Mouse (Mus musculus) kidney, embryonic 14.5 days (tissue): ENCODE data around the gene Mrvi1. TPM values are rescaled to one million over a fixed set of nuclear protein-coding genes. Genes with fewer than 3 reads are reported as not detected.

ENCODE experiments used
- ATAC-seq: fragments of 200-750 bp; cut with Nextera tagmentation; 2 replicates; pipeline ENCODE4 v1.8.0; 2017; ENCODE audit warnings: moderate number of reproducible peaks, mild to moderate bottlenecking, moderate TSS enrichment, moderate library complexity; ENCODE audit not compliant: low FRiP score, low TSS enrichment
- H3K27ac ChIP-seq: fragments of 300-500 bp; sonication (generic); 2 replicates; pipeline ENCODE4 v1.5.1; 2014; ENCODE audit warnings: low read depth, mild to moderate bottlenecking, low read length, moderate library complexity, mixed read lengths
- H3K27me3 ChIP-seq: fragments of 300-500 bp; sonication (generic); 2 replicates; pipeline ENCODE4 v1.6.1; 2014; ENCODE audit warnings: mild to moderate bottlenecking, low read length; ENCODE audit not compliant: control insufficient read depth, insufficient read depth
- H3K36me3 ChIP-seq: fragments of 300-500 bp; sonication (generic); 2 replicates; pipeline ENCODE4 v1.6.1; 2014; ENCODE audit warnings: low read length, mixed read lengths; ENCODE audit not compliant: control insufficient read depth, insufficient read depth
- H3K4me1 ChIP-seq: fragments of 300-500 bp; sonication (generic); 2 replicates; pipeline ENCODE4 v1.6.1; 2014; ENCODE audit warnings: low read length, mixed read lengths; ENCODE audit not compliant: control insufficient read depth, insufficient read depth
- H3K4me2 ChIP-seq: fragments of 300-500 bp; sonication (generic); replicated peaks from 2 replicates; pipeline ENCODE4 v1.6.1; 2014; ENCODE audit warnings: low read depth, mild to moderate bottlenecking, low read length
- H3K4me3 ChIP-seq: fragments of 300-500 bp; sonication (generic); 2 replicates; pipeline ENCODE4 v1.5.1; 2014; ENCODE audit warnings: mild to moderate bottlenecking, low read length
- H3K9ac ChIP-seq: fragments of 300-500 bp; sonication (generic); 2 replicates; pipeline ENCODE4 v1.6.1; 2014; ENCODE audit warnings: low read depth, mild to moderate bottlenecking, low read length, moderate library complexity
- H3K9me3 ChIP-seq: fragments of 300-500 bp; sonication (generic); 2 replicates; pipeline ENCODE4 v1.6.1; 2016; ENCODE audit warnings: low read length; ENCODE audit not compliant: control insufficient read depth
- WGBS: fragments of 180-500 bp; shearing (Covaris S2); extraction: QIAGEN DNeasy Blood & Tissue Kit; methylation state at CpG from one replicate; pipeline ENCODE4 v1.1.7; 2014; 5-methylcytosine and 5-hydroxymethylcytosine counted together
- polyA plus RNA-seq: library from polyadenylated mRNA; unstranded; fragments of >200 nt; fragmentation: Nextera tagmentation; extraction: Ambion mirVana; gene quantifications from 2 replicates; pipeline ENCODE4 v1.2.1, GENCODE M21; 2014

Mrvi1 gene
- polyA plus RNA-seq = 8.0 and 15.1 TPM in 2 replicates

DNA sequence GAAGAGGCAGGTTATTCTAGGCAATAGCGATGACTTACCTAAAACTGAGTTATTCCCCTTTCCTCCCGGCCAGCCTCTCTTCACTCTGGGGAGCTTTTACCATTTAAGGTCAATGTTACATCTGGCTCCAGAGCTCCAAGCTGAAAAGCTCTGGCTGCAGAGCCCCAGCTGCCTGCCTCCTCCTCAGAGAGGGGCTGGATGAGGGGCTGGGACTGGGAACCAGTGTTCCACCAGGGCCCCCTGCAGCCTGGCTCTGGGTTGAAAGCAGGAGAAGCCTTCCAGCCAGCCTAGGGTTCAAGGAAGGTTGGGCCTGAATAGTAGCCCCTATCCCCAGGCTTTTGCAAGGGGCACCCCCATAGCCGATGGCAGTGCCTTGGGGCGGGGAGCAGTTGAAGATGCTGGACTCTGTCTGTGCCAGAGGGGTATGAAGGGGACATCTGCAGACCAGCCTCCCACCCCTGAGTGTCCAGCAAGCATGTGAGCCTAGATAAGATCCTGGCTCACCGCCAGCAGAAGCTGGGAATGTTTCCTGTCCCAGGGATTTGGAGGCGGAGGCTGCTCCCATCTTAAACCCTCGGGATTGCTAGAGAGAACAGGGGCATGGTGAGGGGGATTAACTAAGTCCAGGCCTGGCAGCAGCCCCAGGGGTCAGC lies at the start of gene Mrvi1:
TSS of gene Mrvi1 (minus strand) at position 409 of the 653 bp plus-strand sequence.
- H3K9ac ChIP-seq = peak within 1 kb of the TSS; percentile 47; the same call in 1 of the 2 replicates
- no peaks in the 10 kb centered on the region for H3K9me3 ChIP-seq
- peak within 1 kb of the TSS; percentile 90 for H3K27ac ChIP-seq
- peak; percentile 43; the same call in 1 of the 2 replicates for ATAC-seq
- peaks cover 9% of the 10 kb centered on the region; the same call in 1 of the 2 replicates for H3K4me1 ChIP-seq
- H3K4me3 ChIP-seq = peak within 1 kb of the TSS; percentile 35
- H3K27me3 ChIP-seq = no peaks in the 10 kb centered on the region
- H3K36me3 ChIP-seq = no peaks in the 10 kb centered on the region
- WGBS = 39% methylated on average over 7 of the region's 7 CpGs
- H3K4me2 ChIP-seq = peak within 1 kb of the TSS; percentile 42

- no peaks in the 10 kb centered on the region for H3K9me3 ChIP-seq
- H3K4me1 ChIP-seq = peaks cover 6% of the 10 kb centered on the region; the same call in 1 of the 2 replicates
- no peaks in the 10 kb centered on the region for H3K27me3 ChIP-seq
- peak overlapping the region; percentile 95 for H3K27ac ChIP-seq
- H3K4me2 ChIP-seq = peak overlapping the region; percentile 77
- under 1% methylated on average over 29 of the region's 29 CpGs for WGBS
- peak; percentile 60; the same call in 1 of the 2 replicates for ATAC-seq
- peak overlapping the region; percentile 86 for H3K9ac ChIP-seq
- peak overlapping the region; percentile 89 for H3K4me3 ChIP-seq
- H3K36me3 ChIP-seq = peaks cover 30% of the 10 kb centered on the region
Observed at GRCm38 (mm10) chr7:111029046-111029553, 46.8 kb upstream of the Mrvi1 start.

GRCm38 (mm10) chr7:111028281-111029045 lies 46.2 kb upstream of the Mrvi1 start, which contains the start of gene Ctr9:
Ctr9 (plus strand) TSS chr7:111028951.
- peak within 1 kb of the TSS; percentile 77 for H3K4me2 ChIP-seq
- ATAC-seq = peak; percentile 96
- peaks cover 6% of the 10 kb centered on the region; the same call in 1 of the 2 replicates for H3K4me1 ChIP-seq
- peak within 1 kb of the TSS; percentile 86 for H3K9ac ChIP-seq
- WGBS = 7% methylated on average over 45 of the region's 45 CpGs
- peak within 1 kb of the TSS; percentile 89 for H3K4me3 ChIP-seq
- peaks cover 24% of the 10 kb centered on the region for H3K36me3 ChIP-seq
- peak within 1 kb of the TSS; percentile 95 for H3K27ac ChIP-seq
- H3K27me3 ChIP-seq = no peaks in the 10 kb centered on the region
- H3K9me3 ChIP-seq = no peaks in the 10 kb centered on the region

- Histone ChIP-seq H3K36me3 (no peaks in the 10 kb centered on the region), H3K27me3 (no peaks in the 10 kb centered on the region), H3K4me2 (no peak overlapping the region), H3K4me1 (peaks cover 7% of the 10 kb centered on the region; the same call in 1 of the 2 replicates), H3K9me3 (no peaks in the 10 kb centered on the region), H3K27ac (no peak overlapping the region), H3K9ac (no peak overlapping the region), H3K4me3 (no peak overlapping the region)
- ATAC-seq = no peak
- WGBS = 55% methylated on average over 4 of the region's 4 CpGs
Observed at GRCm38 (mm10) chr7:111024912-111025311, 42.7 kb upstream of the Mrvi1 start.

- Histone ChIP-seq H3K9ac (no peak overlapping the region), H3K4me2 (no peak overlapping the region), H3K36me3 (no peaks in the 10 kb centered on the region), H3K27ac (no peak overlapping the region), H3K4me3 (no peak overlapping the region), H3K4me1 (peaks cover 3% of the 10 kb centered on the region; the same call in 1 of the 2 replicates), H3K9me3 (no peaks in the 10 kb centered on the region), H3K27me3 (no peaks in the 10 kb centered on the region)
- WGBS = 44% methylated on average over 8 of the region's 8 CpGs
- ATAC-seq = no peak
Observed at GRCm38 (mm10) chr7:111024068-111024594, 41.9 kb upstream of the Mrvi1 start.

- peaks cover 3% of the 10 kb centered on the region; the same call in 1 of the 2 replicates for H3K4me1 ChIP-seq
- ATAC-seq = no peak
- 62% methylated on average over 4 of the region's 4 CpGs for WGBS
Observed at GRCm38 (mm10) chr7:111020814-111021213, 38.6 kb upstream of the Mrvi1 start.

DNA sequence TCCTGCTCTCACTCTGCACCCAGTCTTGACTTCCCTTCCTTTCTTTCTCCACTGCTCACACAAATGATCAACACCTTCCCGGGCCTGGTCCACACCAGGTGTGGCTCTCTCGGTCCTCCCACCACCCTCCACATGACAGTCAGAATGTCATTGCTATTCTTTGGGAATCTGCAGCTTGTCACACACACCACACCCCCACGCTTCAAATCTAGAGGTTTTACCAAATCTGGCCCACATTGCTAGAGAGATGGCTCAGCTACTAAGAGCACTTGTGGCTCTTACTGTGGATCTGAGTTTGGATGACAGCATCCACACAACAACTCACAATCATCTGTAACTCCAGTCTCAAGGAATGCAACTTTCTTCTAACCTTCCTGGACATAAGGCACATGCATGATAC lies 34.7 kb upstream of the Mrvi1 start:
- Histone ChIP-seq H3K27ac (no peak overlapping the region), H3K9ac (no peak overlapping the region), H3K4me3 (no peak overlapping the region), H3K4me1 (peaks cover 3% of the 10 kb centered on the region; the same call in 1 of the 2 replicates), H3K9me3 (no peaks in the 10 kb centered on the region), H3K4me2 (no peak overlapping the region), H3K27me3 (no peaks in the 10 kb centered on the region), H3K36me3 (no peaks in the 10 kb centered on the region)
- no peak for ATAC-seq
- WGBS = 83% methylated on average over 3 of the region's 3 CpGs

More at GRCm38 (mm10) chr7:111020814-111021213, 38.6 kb upstream of the Mrvi1 start:
- Histone ChIP-seq H3K4me3 (no peak overlapping the region), H3K36me3 (no peaks in the 10 kb centered on the region), H3K27ac (no peak overlapping the region), H3K4me2 (no peak overlapping the region), H3K27me3 (no peaks in the 10 kb centered on the region), H3K9ac (no peak overlapping the region), H3K9me3 (no peaks in the 10 kb centered on the region)

GRCm38 (mm10) chr7:111015731-111016130 lies 33.5 kb upstream of the Mrvi1 start:
- Histone ChIP-seq H3K4me2 (no peak overlapping the region), H3K27ac (no peak overlapping the region), H3K9ac (no peak overlapping the region), H3K9me3 (no peaks in the 10 kb centered on the region), H3K27me3 (no peaks in the 10 kb centered on the region), H3K4me3 (no peak overlapping the region), H3K4me1 (no peaks in the 10 kb centered on the region; the same call in 1 of the 2 replicates), H3K36me3 (no peaks in the 10 kb centered on the region)
- 77% methylated on average over 5 of the region's 5 CpGs for WGBS
- no peak for ATAC-seq
